Mouse (Mus musculus): ENCODE measurements around the gene Ext2.

Ext2 gene

DNA sequence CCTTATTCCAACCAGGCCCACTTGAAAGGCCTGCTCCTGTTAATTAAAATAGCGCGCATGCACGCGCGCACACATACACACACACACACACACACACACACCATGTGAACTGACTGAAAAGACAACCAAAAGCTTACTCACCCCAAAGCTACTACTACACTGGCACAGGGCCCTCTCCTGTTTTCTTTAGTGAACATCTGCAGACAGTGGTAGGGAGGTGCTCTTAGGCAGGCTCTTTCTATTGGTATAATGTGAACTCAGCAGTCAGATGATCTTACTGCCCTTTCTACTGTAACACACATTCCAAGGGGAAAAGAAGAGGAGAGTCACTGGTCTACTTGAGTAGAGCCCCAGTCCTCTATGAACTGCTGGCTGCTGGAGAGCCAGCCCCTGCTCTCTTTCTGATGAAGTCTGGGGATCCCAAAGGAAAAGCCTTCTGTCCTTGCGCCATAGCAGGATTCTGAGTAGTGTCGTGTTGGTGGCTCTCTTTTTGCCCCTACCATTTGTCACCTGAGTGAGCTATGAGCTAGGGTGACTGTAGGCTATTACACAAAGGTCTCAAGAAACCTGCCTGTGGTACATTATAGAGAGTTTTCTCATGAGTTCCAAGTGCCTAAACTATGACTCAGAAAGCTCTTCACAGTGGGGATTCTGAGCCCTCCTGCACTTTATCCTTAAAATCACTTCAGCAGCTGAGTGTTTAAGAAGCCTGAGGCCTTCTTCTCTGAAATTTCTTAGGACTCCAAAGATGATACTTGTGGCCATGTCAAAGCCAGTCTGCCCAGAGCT, 45.9 kb downstream of the Ext2 start:
- no peak for DNase-seq

GRCm38 (mm10) chr2:93775431-93775830, 46.9 kb downstream of the Ext2 start:
- DNase-seq: no peak

DNA sequence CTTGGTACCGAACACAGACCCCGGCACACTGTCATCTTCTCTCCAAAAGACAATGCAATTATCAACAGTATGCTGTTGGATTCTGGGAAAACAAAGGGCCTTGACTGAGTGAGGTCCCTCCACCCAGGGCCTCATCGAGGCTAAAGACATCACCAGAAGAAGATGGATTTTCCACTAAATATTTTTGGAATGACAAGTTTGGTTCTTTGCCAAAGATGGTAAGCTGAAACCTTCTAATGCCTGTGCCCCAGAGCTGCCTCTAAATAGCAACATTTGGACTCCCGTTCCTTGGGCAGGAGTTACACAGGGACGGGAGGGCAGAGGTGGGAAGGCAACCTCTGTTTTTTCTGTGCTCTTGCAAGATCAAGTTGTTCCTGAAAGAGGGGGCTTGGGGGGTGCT, 47.4 kb downstream of the Ext2 start:
- no peak for DNase-seq

DNA sequence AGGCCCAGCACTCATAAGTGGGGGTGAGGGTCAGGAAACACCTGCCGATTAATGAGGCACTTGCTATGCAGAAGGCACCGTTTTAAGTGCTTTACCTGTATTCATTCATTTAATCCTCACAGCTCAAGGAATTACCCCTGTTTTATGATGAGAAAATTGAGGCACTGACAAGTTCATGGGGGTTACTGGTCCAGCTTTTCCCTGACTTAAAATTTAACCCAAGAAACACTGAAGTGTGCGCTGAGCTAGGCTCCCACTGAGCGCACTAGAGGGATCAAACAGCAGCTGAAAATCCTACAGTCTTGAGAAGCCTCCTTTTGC, 49.6 kb downstream of the Ext2 start:
- no peak for DNase-seq

- no peak for DNase-seq
These were observed 50.2 kb downstream of the Ext2 start for GRCm38 (mm10) chr2:93772054-93772764.

GRCm38 (mm10) chr2:93770895-93771294, 51.5 kb downstream of the Ext2 start:
- DNase-seq: no peak

DNA sequence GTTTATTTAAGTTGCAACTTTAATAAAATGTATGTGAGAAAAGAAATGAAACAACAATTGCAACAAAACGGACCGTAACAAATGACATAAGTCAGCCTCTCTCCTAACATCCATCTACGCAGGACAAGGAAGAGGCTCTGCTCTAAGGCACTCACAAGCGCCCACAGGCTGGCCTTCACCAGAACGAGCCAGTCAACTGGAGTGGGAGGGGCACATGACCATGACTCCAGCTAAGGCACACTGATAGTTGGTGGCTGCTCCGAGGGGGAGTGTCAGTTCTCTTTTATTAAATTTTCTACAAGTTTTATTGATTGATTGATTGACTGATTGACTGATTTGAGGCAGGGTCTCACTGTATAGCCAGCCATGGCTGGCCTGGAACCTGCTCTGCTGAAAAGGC, 52.5 kb downstream of the Ext2 start:
- DNase-seq: no peak

DNA sequence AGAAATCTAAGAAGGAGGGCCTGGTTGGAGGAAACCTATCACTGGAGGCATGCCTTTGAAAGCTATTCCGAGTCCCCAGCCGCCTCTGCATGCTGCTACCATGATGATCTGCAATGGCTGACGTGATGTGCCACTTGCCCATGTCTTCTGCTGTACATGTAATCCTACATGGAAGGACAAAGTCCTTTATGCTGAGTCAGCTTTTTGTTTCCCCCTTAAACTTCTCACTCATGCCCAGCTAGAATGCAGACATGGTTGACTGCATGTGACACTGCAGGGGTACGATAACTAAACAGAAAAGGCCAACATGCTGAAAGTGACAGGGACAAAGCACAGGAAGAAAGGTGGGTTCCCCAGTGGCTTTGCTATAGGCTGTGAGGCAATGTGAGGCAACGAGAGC, 56.6 kb downstream of the Ext2 start:
- DNase-seq: no peak

- DNase-seq: no peak
These were observed 58.2 kb downstream of the Ext2 start for GRCm38 (mm10) chr2:93764211-93764610.

- no peak for DNase-seq
These were observed 62.0 kb downstream of the Ext2 start for GRCm38 (mm10) chr2:93760389-93760788.

DNA sequence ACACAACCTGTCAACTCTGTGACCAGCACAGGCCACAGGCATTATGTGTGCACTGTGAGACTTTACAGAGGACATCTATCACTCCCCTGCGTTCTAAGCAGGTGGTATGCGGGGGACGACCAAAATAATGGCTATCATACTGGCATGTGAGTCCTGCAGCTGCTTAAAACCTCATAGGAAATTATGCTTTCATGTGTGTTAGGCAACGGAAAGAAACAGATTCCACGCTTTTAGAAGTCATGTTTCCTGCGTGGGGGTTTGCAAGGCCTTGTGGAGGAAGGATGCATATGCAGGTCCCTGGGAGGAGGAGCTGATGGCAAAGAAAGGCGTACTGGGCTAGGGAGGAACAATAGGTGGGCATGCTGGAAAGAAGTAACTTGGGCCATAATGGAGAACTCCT, 63.2 kb downstream of the Ext2 start:
- DNase-seq: no peak

- DNase-seq: no peak
These were observed 64.1 kb downstream of the Ext2 start for GRCm38 (mm10) chr2:93758298-93758697.

DNA sequence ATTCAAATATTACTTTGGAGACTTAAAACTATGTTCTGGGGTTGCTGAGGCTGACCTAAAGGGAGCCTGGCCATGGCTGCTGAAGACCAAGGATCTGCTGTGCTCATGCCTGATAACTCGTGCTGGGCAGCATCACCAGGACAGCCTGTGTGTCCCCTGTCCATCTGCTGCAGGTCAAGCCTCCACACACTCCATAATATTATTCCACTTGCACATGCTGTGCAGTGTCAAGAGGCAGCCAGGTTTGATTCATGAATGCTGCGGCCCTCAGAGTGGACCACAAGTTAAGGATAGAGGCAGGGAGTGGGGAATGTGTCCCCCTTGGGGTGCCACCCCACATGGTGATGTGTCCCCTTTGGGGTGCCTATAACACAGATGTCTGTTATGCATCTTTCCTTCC, 68.0 kb downstream of the Ext2 start:
- DNase-seq: peak; percentile 72 to 83

DNA sequence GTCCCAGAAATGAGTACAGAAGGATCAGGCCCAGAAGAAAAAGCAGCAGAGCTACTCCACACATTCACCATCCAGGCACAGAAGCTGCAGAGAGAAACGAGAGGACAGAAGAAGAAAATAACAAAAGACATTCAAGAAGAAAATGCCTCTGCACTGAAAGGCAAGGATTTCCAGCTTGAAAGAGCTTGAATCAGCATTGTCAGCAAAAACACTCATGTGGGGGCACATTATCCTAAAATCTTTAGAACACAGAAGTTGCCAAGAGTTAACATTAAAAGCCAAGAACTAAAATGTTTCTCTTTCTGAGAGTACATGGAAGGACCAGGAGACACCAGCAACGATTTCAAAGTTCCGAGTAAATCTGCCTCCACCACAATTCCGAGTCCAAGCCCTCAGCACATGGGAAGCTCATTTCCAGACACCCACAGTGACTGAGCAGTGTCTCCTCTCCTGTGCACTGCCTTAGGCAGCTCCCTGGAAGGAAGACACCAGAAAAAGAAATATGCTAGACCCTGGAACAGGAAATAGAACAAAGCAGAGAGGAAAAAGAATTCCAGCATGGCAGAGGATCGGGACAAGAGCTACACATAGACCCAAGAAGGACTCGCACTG, 69.1 kb downstream of the Ext2 start:
- DNase-seq: no peak

- DNase-seq: peak in 1 of 2 experiments; percentile 45
These were observed 72.7 kb downstream of the Ext2 start for GRCm38 (mm10) chr2:93749709-93750108.

DNA sequence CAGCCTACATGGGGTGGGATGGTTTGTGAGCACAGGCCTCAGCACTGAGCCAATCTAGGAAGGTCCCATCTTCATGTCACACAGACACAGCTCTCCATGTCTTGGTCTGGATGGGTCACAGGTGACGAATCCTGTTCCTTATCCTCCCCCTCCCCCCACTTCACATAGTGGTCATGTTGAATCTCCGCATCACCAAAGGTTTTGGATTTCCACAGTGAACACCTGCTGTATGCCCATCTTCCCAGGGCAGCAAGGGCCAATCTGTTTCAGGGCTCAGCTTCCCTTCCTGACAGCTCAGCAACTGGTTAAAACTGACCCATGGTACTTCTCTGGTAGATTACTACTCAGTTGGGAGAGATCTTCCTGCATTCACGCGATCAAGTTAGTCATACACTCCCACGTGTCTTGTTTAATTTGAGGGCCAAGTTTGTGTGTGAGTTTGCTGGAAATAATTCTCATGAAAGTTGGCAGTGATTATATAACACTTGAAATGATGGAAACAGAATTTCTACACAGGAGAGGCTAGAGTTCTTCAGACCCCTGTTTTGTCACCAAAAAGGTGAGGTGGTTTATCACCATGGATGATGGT, 74.7 kb downstream of the Ext2 start:
- DNase-seq: no peak

DNA sequence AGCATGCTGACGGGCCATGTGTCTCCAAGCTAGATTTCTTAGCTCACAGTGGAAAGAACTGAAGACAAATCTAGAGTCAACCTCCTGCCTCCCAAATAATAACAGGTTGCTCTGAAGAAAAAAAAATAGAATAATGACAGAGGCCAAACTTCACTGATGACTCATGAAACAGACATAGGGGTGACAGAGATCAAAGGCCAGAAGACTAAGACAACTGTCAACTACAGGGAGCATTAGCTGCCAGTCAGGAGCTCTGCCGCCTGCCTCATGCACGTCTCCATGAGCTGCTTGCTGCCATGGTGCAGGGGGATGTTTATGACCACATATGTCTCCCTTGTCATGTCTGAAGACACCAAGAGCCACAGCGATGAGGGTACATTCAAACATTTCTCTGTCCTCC, 75.7 kb downstream of the Ext2 start:
- no peak for DNase-seq

- DNase-seq: no peak
These were observed 76.2 kb downstream of the Ext2 start for GRCm38 (mm10) chr2:93746162-93746561.

GRCm38 (mm10) chr2:93745741-93746140, 76.6 kb downstream of the Ext2 start:
- DNase-seq: no peak

- DNase-seq: peak; percentile 72 to 77
These were observed 77.8 kb downstream of the Ext2 start for GRCm38 (mm10) chr2:93744346-93745229.

DNA sequence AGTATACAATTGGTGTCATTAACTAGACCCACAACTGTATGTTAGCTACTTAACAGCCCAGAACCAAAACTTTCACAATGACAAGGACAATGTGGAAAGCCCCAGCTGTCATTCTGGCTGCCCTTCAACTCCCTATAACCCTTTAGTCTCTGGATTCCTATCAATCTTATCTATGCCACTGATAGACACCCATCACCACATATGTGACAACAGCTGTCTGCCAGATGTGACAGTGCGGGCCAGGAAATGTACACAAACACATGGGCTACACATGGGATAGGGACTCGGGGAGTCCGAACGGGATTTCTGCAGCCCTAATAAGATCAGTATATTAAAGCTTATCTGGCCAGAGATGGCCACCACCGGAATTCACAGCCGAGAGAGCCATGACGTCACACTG, 80.7 kb downstream of the Ext2 start:
- no peak for DNase-seq

- DNase-seq: no peak
These were observed 83.3 kb downstream of the Ext2 start for GRCm38 (mm10) chr2:93739044-93739569.

- no peak for DNase-seq
These were observed 85.2 kb downstream of the Ext2 start for GRCm38 (mm10) chr2:93737146-93737545.
